Mouse (Mus musculus) heart, postnatal 14 days (tissue): ENCODE data around the gene Ankzf1. TPM values are rescaled to one million over a fixed set of nuclear protein-coding genes. Genes with fewer than 3 reads are reported as not detected.
"Not testable (repeated sequence)": the region's sequence is repeated elsewhere in the genome, so short reads cannot be mapped to it uniquely, and the experiment has no call there.

Experiments used
- DNase-seq, 2 experiments: peaks; one replicate each; pipeline ENCODE4 v3.0.0; 2021 to 2022
- intact Hi-C: fragments of 180-260 bp; cut with DNase I; formaldehyde crosslinking; loops from one replicate; pipeline ENCODE4 v1.15.1; 2025
- total RNA-seq, 2 experiments: library from RNA; stranded (reverse); gene quantifications; 2 replicates each; pipeline ENCODE4 v1.2.3; 2021

The Ankzf1 gene
- total RNA-seq, 2 experiments from 2014 or later = 13.5 to 13.6 TPM

GRCm38 (mm10) chr1:75219531-75219930, 27.6 kb downstream of the Ankzf1 start, which contains the start of gene Tuba4a:
Gene Tuba4a (minus strand): TSS chr1:75219865.
- intact Hi-C loops = no loop called here
- peak in 1 of 2 experiments; percentile 32 for DNase-seq

DNA sequence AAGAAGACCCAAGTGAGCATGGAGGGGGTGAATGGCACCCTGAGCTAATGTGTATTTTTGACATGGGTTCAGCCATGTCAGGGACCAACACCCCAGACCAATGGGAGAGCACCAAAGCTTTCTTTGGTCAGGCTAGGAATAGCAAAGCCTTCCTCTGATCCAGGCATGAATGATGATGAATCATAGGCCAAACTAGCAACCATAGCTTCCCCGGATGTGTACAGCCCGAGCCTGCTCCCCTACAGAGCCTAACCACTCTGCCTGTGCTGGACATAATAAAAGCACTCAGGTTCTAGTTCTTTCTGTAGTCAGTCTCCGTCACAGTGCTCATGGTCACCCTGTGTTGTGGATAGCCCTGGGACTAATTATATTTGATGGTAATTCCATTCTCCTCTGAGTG, 29.6 kb downstream of the Ankzf1 start:
- intact Hi-C loops = no loop called here
- no peak for DNase-seq

DNA sequence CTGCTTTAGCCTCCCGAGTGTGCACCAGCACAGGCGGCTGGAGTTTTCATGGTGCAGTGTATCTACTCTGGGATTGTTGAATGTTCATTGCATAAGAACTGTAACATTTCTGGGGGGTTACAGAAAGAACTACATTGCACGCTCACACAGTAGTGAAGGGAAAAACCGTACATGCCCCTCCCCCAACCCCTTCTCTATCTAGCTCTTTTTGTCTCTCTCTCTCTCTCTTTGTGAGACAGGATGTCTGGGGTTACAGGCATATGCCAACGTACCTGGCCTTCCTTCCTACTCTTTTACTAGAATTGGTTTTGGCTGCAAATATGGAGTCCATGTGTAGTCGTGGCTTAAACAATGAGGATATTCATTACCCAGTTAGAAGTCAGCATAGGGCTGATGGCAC, 31.0 kb downstream of the Ankzf1 start:
- DNase-seq = no peak
- intact Hi-C loops = no loop called here

DNA sequence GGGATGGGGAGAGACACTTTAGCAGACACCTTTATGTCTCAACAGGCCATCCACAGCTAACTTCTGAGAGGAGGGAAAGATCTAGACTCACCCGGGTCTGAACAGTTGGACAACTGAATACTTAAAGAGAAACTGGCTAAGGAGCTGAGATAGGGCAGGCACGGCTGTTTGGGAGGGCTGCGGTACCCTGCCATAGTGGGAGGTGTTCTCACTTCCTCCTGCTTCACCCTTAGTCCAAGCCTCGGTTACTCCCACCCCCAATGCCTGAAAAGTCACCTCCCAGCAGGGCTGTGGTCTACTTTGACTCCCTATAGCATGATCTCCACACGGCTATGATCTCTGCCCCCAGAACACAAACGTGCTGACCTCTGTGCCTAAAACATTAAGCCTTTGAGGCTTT, 31.6 kb downstream of the Ankzf1 start:
- intact Hi-C loops = no loop called here

GRCm38 (mm10) chr1:75225473-75225872, 33.5 kb downstream of the Ankzf1 start:
- intact Hi-C loops = no loop called here

More for the DNA sequence above, 31.6 kb downstream of the Ankzf1 start:
- no peak for DNase-seq

GRCm38 (mm10) chr1:75226138-75226537, 34.2 kb downstream of the Ankzf1 start:
- DNase-seq = no peak
- intact Hi-C loops = no loop called here

More at GRCm38 (mm10) chr1:75225473-75225872, 33.5 kb downstream of the Ankzf1 start:
- DNase-seq = no peak

DNA sequence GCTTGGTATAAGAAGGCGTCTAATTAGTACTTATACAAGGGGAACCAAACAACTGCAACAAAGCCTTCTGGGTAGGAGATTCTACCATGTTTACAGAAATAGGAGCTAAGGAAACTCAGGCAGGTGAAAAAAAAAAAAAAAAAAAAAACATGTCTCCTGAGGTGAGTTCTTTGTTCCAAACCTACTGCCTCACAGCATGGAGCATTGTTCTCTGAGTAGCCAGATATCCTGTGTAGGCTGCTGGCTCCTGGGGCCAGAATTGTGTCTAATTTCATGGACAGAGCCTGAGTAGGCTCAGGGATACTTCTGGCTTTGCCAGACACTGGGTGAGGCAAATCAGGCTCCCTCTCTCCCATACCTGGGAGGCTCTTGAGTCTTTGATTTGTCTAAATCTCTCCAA, 35.7 kb downstream of the Ankzf1 start:
- no peak for DNase-seq
- intact Hi-C loops = no loop called here

DNA sequence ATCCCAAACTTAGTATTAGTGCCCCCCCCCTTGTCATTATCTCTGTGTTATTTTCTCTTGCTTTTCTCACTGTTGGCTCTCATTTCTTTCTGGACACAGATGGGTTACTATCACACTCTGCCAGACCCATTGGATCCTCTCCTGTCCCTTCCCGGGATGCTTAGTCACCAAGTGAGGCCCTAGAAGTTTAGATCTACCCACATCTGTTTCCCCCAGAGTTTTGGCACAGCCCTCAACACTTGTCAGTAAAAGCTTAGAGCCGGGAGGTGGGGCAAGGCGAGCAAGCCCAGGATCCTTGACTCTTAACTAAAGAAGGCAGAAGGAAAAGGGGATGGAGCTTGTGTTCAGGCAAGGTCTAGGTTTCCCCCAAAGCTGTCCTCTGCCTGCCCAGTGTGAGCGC, 37.2 kb downstream of the Ankzf1 start:
- no peak for DNase-seq

GRCm38 (mm10) chr1:75230335-75230994, 38.5 kb downstream of the Ankzf1 start:
- intact Hi-C loops = no loop called here

More for the DNA sequence above, 37.2 kb downstream of the Ankzf1 start:
- intact Hi-C loops = no loop called here

DNA sequence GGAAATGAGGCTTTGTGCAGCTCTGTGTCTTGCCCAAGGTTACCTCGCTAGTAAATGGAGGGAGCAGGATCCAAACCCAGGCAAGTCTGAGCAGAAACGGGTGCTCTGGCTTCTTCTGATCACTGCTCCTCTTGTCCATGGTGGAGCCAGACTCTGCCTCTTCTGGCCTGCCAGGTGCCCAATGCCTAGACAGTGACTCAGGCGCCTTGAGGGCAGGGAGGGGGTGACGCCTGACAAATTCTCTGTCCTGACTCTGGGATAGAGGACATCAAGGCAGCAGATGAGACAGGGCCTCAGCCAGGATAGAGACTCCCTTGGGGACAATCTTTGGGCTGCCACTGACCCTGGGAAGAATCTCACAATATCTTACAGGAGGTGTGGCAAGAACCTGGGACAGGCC, 39.3 kb downstream of the Ankzf1 start:
- intact Hi-C loops = no loop called here

More at GRCm38 (mm10) chr1:75230335-75230994, 38.5 kb downstream of the Ankzf1 start:
- DNase-seq = no peak

GRCm38 (mm10) chr1:75231664-75232152, 39.8 kb downstream of the Ankzf1 start, which contains the start of gene A630095N17Rik:
Gene A630095N17Rik (minus strand): TSS chr1:75232102.
- intact Hi-C loops = no loop called here
- DNase-seq = no peak

More for the DNA sequence above, 39.3 kb downstream of the Ankzf1 start:
- DNase-seq = no peak

DNA sequence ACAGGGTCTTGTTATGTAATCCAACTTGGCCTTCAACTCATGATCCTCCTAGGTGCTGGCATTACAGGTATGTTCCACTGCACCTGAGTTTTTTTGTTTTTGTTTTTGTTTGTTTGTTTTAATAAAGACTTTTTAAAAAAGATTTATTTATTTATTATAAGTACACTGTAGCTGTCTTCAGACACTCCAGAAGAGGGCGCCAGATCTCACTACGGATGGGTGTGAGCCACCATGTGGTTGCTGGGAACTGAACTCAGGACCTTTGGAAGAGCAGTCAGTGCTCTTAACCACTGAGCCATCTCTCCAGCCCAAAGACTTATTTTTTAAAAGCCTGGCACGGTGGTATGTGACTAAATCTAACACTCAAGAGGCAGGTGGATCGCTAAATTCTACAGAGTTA, 40.5 kb downstream of the Ankzf1 start:
- intact Hi-C loops, DNase-seq: not testable (repeated sequence)

GRCm38 (mm10) chr1:75234606-75235005, 42.7 kb downstream of the Ankzf1 start:
- DNase-seq = peak; percentile 63 to 70
- intact Hi-C loops = loop anchor here (2.0 kb wide), 1 partner anchor 18 kb away; no protein-coding TSS in a partner anchor

- DNase-seq = peak; percentile 89
- intact Hi-C loops = no loop called here
These were observed 44.4 kb downstream of the Ankzf1 start, which contains the start of gene Dnajb2 for GRCm38 (mm10) chr1:75236117-75237050. Gene Dnajb2 (plus strand): TSS chr1:75236406.

DNA sequence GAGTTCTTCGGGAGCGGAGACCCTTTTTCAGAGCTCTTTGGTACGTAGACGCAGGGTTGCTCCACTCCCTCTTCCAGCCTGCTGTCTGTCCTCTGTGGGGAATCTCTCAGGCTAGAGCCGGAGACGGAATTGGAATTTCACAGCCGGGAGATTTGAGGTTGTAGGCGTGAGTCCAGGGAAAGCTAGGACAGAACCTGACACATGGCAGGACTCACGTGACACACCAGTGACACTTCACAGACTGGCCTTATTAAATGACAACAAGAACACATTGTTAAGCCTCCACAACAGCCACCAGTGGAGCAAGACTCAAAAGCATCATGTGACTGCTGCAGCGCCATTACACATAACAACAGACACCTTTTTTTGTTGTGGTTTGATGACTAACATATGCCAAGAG, 47.6 kb downstream of the Ankzf1 start:
- no peak for DNase-seq
- intact Hi-C loops = no loop called here

DNA sequence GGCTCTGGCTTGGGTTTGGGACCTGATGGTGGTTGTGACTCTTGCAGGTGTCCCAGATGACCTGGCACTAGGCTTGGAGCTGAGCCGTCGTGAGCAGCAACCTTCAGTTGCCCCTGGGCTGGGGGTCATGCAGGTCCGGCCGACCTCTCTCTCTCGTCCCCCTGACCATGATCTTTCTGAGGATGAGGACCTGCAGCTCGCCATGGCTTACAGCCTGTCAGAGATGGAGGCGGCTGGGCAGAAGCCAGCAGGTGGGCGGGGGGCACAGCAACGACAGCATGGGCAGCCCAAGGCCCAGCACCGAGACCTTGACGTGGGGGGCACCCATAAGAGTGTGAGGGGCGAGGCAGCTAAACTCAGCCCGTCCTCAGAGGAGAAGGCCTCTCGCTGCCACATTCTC, 51.5 kb downstream of the Ankzf1 start:
- intact Hi-C loops = no loop called here
- no peak for DNase-seq

GRCm38 (mm10) chr1:75244175-75244826, 52.4 kb downstream of the Ankzf1 start:
- no peak for DNase-seq
- intact Hi-C loops = no loop called here

GRCm38 (mm10) chr1:75244836-75245235, 52.9 kb downstream of the Ankzf1 start:
- DNase-seq = peak in 1 of 2 experiments; percentile 66
- intact Hi-C loops = no loop called here

DNA sequence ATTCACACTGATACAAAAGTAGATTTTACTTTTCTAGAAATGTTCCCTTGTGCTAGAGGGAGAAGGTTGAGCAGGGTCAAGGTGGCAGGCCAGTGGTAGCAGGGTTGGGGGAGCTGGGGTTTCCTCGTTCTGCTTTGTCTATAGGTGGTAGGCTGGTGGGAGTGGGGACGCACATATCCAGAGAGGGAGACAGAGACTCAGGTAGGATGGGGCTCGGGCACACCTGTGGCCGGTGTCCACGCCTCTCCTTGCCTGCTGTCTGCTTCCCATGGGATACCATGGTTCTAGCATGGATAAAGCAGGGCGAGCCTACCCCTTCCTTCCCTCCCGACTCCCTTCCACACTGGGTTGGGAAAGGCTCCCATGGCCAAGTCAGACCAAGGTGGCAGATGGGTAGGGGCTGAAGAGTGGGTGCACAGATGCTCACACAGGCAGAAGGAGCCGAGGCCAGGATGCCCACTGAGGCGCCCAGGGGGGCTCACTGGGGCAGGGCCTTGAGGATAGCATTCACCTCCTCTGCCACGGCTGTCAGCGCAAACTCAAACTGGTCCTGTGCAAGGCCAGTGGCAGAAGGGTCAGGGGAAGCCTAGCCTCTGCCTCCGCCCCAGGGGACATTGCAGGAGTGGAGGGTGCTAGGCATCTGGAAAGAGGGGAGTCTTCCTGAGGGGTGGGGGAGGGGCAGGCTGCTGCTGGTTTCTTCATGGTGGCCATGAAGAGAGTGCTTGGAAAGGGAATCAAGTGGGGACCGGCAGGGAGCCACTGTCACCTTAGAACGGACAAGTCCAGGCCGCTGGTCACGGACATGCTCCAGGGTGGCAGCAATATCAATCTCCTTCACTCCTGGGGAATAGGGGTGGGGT, 55.4 kb downstream of the Ankzf1 start:
- intact Hi-C loops = no loop called here
- no peak for DNase-seq
